Mouse (Mus musculus): ENCODE measurements around the gene Ino80d.

The Ino80d gene

DNA sequence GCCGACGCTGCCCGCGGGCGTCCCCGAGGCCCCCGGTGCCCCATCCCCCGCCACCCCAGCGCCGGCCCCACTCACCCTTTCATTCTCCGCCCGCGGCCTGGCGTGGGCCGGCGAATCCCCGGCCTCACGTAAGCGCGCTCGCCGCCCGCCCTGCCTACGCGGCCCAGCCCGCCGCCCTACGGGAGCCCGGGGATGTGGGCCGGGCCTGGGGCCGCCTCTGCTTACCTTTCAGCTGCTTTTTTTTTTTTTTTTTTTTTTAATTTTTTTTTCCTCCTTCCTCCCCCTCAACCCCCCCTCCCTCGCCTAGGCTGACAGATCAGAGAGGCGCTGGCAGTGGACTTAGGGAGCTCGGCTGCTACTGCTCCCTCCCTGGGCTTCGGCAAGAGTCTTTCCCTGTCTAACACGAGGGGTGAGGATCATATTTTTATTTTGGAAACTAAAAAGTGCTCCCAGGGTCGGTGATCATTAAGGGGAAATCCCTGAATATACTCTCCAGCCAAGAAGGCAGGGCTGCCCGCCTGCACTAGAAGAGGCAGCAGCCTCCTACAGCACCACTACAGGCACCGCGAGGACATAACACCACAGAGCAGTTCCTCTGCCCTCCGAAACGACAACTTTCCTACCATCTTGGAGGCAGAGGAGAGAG, at the start of gene Ino80d:
TSS of gene Ino80d (minus strand) at position 532 of the 646 bp plus-strand sequence.
- DNase-seq (ENCODE audit: low read depth, low spot score): peak; percentile 92

GRCm38 (mm10) chr1:63140231-63140630, 25.8 kb upstream of the Ino80d start:
- DNase-seq (ENCODE audit: low read depth, low spot score): peak; percentile 79

DNA sequence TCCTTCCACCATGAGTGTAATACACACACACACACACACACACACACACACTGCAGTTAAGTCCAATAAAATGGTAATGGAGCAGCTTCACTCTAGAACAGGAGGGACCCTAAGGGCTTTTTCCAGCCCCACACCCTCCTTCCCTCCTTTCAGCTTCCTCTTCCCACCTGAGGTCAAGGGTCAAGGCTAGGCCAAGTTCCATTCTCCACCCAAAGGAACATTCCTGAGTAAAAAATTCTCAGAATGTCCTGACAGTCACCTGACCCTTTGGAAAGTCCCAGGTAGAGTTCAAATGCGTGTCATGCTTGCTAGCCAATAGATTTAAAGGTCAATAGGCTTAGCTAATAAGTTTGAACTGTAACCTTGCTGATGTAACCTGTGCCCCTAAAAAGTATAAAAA, 24.1 kb upstream of the Ino80d start:
- DNase-seq (ENCODE audit: low read depth, low spot score): peak; percentile 98

GRCm38 (mm10) chr1:63137971-63138370, 23.5 kb upstream of the Ino80d start:
- DNase-seq (ENCODE audit: low read depth, low spot score): peak; percentile 71

GRCm38 (mm10) chr1:63134530-63134929, 20.1 kb upstream of the Ino80d start:
- DNase-seq (ENCODE audit: low read depth, low spot score): no peak

- peak; percentile 70 for DNase-seq (ENCODE audit: low read depth, low spot score)
Observed at GRCm38 (mm10) chr1:63131766-63132165, 17.3 kb upstream of the Ino80d start.

DNA sequence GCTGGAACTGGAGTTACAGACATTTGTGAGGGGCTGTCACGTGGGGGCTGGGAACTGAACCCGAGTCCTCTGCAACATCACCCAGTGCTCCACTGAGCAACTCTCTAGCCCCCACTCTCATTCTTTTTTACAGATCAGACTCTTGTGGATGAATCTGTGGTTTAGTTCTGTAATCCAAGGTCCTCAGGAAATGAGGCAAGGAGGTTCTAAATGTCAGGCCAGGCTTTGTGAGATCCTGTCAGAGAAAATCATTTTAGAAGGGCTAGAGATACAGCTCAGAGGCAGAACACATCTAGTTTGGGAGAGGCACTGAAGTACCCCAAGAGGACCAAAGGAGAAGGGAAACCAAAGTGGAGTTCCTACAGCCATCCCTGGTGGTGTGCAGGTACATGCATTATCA, 16.4 kb upstream of the Ino80d start:
- no peak for DNase-seq (ENCODE audit: low read depth, low spot score)

DNA sequence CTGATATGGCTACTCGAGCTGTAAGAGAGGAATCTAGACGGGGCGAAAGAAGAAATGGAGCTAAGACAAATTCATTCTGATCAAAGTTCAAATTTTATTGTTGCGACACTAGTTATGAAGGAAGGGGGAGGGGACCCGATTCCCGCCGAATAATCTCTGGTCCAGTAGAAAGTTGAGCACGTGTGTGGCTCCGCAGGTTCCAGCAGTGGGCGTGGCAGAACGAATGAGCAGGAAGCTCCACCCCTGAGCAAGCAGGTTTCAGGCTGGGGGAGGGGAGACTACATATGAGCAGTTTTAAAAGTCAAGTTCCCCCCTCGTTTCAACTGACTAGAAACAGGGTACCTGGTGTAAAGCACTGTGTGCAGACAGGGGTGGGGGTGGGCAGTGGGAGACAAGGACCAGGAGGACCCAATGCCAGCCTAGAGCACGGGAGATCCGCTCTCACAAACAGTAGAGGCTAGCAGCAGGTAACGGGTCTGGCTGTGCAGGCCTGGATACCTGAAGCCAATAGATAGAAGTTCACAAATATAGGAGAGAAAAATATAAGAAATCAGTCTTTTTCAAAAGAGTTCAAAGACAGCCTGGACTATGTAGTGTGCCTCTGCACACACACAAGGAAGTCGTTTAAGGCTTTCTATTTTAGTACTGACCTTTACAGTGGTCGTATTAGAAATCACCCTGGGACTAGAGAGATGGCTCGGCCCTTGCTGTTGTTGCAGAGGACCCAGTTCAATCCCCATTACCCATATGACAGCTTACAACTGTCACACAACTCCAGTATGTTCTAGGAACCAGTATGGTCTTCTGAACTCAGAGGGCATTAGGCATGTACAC, 15.6 kb upstream of the Ino80d start:
- no peak for DNase-seq (ENCODE audit: low read depth, low spot score)

DNA sequence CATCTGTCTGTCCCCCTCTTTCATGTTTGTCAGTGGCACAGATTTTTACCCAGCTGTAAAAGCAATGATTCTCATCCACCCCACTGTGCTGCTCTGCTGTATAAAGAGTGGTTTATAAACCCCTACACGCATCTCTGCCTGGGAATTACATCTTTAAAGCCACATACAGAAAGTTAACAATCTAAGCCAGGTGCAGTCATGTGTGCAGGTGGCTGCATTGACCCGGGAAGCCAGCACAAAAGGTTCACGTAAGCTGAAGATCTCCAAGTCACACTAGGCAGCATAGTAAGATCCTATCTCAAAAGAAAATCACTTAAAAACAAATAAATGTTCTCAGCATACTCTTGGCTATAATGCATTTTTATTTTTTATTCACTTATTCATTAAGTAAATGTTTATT, 14.8 kb upstream of the Ino80d start:
- DNase-seq (ENCODE audit: low read depth, low spot score): no peak

- no peak for DNase-seq (ENCODE audit: low read depth, low spot score)
Observed at GRCm38 (mm10) chr1:63126206-63126605, 11.7 kb upstream of the Ino80d start.

DNA sequence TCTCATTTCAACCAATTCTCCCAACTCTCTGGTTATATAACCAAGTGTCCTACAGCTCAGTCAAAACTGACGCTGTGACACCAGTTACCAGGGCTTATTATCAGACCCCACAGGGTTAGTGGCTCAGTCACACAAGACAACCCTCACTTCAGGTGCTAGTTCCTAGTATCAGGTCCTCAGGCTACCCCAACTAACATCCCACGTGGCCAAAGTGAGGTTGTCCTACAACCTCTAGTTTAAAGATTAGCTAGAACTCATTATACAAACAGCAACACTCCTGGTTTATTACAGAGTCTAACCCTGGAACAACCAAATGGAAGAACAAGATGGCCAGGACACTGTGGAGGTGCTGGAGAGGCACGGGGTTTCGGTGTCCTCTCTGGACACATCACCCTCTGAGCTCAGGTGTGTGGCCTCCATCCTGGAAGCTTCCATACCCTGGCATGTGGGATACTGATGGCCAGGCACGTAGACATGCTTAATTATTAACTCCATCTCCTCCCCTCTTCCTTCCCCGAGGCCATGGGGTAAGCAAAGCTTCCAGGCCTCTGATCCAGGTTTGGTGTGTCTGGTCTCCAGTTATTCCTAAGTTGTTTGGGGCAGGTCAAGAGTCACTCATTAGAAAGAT, 9.5 kb upstream of the Ino80d start:
- DNase-seq (ENCODE audit: low read depth, low spot score): no peak

- DNase-seq (ENCODE audit: low read depth, low spot score): no peak
Observed at GRCm38 (mm10) chr1:63122005-63122404, 7.5 kb upstream of the Ino80d start.

- no peak for DNase-seq (ENCODE audit: low read depth, low spot score)
Observed at GRCm38 (mm10) chr1:63120382-63120781, 5.9 kb upstream of the Ino80d start.

DNA sequence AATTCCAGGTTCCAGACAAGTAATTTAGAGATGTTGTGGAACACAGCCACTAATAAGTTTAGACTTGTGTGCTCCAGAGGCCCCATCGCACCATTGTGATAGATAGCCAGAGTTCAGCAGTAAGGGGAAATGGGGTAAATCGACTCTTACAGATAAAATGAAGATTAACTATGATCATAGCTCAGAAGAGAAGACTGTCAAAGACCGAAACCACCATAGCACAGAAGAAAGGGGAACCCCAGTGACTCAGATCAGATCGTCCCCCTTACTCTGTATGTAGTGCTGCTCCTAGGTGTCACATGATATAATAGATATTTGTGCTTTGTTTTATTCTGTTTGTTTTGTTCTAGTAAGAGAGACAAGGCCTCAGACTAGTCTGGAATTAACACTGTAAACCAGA, 5.2 kb upstream of the Ino80d start:
- DNase-seq (ENCODE audit: low read depth, low spot score): no peak

- DNase-seq (ENCODE audit: low read depth, low spot score): no peak
Observed at GRCm38 (mm10) chr1:63115540-63115939, 1.1 kb upstream of the Ino80d start.

GRCm38 (mm10) chr1:63115096-63115495, 629 bp upstream of the Ino80d start:
- DNase-seq (ENCODE audit: low read depth, low spot score): no peak

DNA sequence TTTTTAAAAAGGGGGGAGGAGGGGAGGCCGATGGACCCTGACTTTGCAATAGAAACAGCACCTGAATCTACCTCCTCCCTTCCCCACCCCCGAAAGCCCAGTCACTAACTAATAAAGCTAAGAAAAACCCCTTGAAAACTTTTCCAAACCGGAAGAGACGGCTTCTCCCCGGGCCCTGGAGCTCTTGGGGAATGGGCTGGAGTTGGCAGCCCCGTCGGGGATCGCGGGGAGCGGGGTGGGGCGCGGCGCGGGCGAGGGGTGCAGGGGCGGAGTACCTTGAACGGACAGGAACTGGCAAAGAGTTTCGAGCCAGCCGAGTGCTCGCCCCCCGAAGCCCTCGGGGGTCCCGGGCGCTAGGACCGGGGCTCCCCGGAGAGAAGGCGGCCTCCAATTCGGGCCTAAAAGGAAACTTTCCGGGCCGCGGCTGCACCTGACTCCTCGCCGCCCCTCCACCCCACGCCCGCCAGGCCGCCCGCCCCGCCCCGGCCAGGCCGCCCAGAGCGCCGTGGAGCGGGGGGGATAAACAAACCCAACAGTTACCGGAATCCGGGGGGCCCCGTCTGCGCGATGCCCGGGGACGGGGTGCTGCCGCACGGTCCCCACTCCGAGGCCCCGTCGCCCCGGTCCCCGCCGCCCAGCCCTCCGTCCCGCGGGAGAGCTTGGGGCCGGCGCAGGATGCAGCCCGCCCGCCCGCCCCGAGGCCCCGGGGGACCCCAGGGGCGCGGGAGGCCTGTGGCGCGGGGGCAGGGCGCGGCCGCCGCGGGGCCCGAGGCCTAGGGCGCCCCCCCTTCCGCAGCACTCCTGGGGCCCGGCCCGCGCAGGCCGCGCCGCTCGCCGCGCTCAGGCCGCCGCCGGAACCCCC, 962 bp downstream of the Ino80d start:
- peak; percentile 50 for DNase-seq (ENCODE audit: low read depth, low spot score)

DNA sequence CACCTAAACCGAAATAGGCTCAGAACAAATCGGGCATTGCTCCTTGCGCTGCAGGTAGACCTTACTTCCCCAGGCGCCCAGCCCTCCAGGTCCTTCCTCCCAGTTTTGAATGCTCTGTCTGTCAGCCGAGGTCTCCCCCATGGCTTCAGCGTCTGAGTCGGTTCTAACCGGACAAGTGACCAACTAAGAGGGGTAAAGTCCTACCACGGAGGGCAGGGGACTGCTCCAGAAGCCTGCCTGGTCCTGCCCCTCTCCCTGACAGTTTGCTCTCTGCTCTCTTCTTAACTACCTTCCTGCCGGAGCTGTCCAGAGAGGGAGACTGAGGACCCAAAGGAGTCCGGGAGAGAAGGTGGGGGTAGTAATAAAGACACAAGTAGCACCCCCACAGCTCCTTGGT, 1.6 kb downstream of the Ino80d start:
- DNase-seq (ENCODE audit: low read depth, low spot score): peak; percentile 47

DNA sequence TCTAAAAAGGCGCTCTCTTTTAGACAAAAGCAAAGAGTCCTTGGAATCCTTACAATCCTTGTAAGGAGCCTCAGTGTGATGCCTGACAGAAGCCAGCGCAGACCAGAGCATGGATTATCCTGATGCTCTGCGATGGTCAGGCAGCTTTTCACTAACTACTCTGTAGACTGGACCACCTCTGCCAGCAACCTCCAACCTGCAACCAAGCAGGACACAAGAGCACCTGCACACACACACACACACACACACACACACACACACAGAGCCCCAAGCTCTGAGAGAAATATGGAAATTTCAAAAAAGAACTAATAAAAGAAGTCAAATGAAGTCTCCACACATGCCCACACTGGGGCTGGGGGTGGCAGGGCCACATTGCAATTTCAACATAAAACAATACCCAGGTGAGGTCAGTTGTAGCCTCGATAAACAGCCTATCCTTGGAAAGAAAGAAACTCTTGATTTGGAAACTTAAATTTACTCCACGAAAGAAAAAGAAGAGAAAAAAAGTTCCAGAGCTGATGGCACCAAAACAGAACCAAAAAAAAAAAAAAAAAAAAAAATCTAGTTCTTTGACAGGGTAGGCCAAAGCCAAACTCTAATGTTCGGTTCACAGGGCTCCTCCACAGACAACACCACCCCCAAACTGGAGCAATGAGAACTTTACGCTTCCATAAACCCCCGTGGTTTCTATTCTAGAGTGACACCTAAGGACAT, 2.2 kb downstream of the Ino80d start:
- DNase-seq (ENCODE audit: low read depth, low spot score): no peak

DNA sequence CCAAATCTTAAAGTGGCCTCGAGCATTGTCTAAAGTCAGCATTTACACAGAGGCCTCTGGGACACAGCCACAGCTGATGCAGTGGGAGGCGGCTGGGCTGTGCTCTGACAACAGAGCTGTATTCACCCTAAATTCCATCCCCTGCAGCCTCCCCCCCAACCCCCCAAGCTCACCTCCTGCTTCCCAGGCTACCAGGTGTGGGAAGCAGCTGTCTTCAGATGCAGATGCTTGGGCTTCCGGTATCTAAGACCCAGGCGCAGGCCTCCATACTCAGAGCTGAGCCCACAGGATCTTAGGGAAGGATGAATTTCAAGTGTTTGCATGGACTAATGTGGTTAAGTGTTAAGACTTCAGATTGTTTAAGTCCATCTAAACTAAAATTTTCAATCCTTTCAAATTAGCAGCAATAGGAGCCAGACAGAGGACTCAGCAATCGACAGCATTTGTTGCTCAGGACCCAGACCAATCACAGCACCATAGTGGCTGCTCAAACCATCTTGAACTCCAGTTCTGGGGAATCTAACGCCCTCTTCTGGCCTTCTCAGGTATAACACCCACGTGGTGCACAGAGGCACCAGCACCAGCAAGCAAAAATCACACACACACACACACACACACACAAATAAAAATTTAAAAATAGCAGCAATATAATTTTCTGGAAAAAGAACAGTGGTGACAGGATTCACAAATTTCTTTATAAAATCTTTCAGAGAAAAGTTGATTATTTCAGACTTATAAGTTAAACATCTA, 3.8 kb downstream of the Ino80d start:
- DNase-seq (ENCODE audit: low read depth, low spot score): peak; percentile 93

All from ZHBTc4 (cell line).